11 mouse cellular contexts compared by ENCODE assay signal in genomic region chr16:32672250-32672649, GRCm38 (mm10). TPM values are rescaled to one million over a fixed set of nuclear protein-coding genes. Genes with fewer than 3 reads are reported as not detected.
A peak's percentile ranks its signal among the peaks of the same experiment; 100 is the strongest.
DNase-seq lines count a peak whose midpoint lies in the region; ATAC-seq and TF ChIP-seq lines count a peak whose summit lies in the region.
"Had no signal": no experiment of that assay in that cellular context is flagged by ENCODE, and none has a peak within 500 bp of the region (broad histone marks: within the 10 kb centered on the region; RNA-seq: fewer than 3 reads in every experiment).

No protein-coding gene starts in this region.

- dilution Hi-C loops in CH12.LX (cut with MboI; ENCODE audit: extremely low pct_ligation_motif_present, extremely low pct_unique_long_range_greater_than_20kb, low sequenced_read_pairs), result no loop called here

- H3K79me2 ChIP-seq in CH12.LX (replicated peaks; ENCODE audit: control insufficient read depth, extremely low read depth, insufficient read depth, poor library complexity, severe bottlenecking), result 0 out of 2 replicates have a peak, but pooled peaks cover 3% of the 10 kb centered on the region

- no peak overlapping the region for H3K27ac ChIP-seq in hindbrain, embryonic 16.5 days (ENCODE audit: low read depth, low read length)
- H3K27ac ChIP-seq in hindbrain, embryonic 10.5 days, result no peak overlapping the region
- H3K27ac ChIP-seq in CH12.LX (ENCODE audit: insufficient read depth, low read depth), result peak overlapping the region; percentile 78
- H3K27ac ChIP-seq: forebrain, embryonic 12.5 days; lung, embryonic 15.5 days had no signal

- no peak overlapping the region for H3K4me2 ChIP-seq in hindbrain, embryonic 16.5 days (ENCODE audit: low read length)
- H3K4me2 ChIP-seq in CH12.LX (ENCODE audit: insufficient read depth, low read depth, poor library complexity, severe bottlenecking), result peak overlapping the region; percentile 62
- H3K4me2 ChIP-seq: forebrain, embryonic 12.5 days; lung, embryonic 15.5 days had no signal

- in situ Hi-C loops in CH12.LX (cut with MboI; ENCODE audit: low pct_ligation_motif_present, low pct_unique_long_range_greater_than_20kb, low sequenced_read_pairs), result loop anchor here (5.0 kb wide), 2 partner anchors 40 to 170 kb away; no protein-coding TSS in a partner anchor

- peaks cover 41% of the 10 kb centered on the region for H3K36me3 ChIP-seq in hindbrain, embryonic 16.5 days (ENCODE audit: control insufficient read depth, insufficient read depth, low read length)
- H3K36me3 ChIP-seq in hindbrain, embryonic 10.5 days, result peaks cover 90% of the 10 kb centered on the region
- peaks cover 23 to 62% of the 10 kb centered on the region in 2 experiments for H3K36me3 ChIP-seq in CH12.LX (replicated peaks in 1 of 2; ENCODE audit: control insufficient read depth in 1 of 2, insufficient read depth in 1 of 2, low read length in 1 of 2)

- H3K27me3 ChIP-seq in hindbrain, embryonic 16.5 days (replicated peaks; ENCODE audit: control insufficient read depth, insufficient read depth, low read length), result no peaks in the 10 kb centered on the region
- H3K27me3 ChIP-seq in hindbrain, embryonic 10.5 days (ENCODE audit: insufficient read depth, poor library complexity, severe bottlenecking), result no peaks in the 10 kb centered on the region
- H3K27me3 ChIP-seq in CH12.LX (replicated peaks), result no peaks in the 10 kb centered on the region
- H3K27me3 ChIP-seq: forebrain, embryonic 12.5 days; lung, embryonic 15.5 days had no signal

- DNase-seq in hindbrain, embryonic 10.5 days (ENCODE audit: low spot score), result no peak
- DNase-seq in CD4-positive, CD25-positive, alpha-beta regulatory T cell, adult 2 months (ENCODE audit: low read depth, low spot score), result peak; percentile 35
- DNase-seq in CH12.LX (ENCODE audit: extremely low read depth), result peak; percentile 70
- DNase-seq in induced T-regulatory cell, adult 2 months (ENCODE audit: low read depth), result peak; percentile 41
- no peak for DNase-seq in ovary, postnatal 10 days (ENCODE audit: low spot score)
- no peak for DNase-seq in left cerebral cortex, postnatal 36 days (ENCODE audit: low spot score in 2 of 2)
- DNase-seq: cerebellum, adult 8-10 months; spleen, adult 18-20 months had no signal

- WGBS in hindbrain, embryonic 16.5 days, result 94% methylated on average over 7 of the region's 7 CpGs
- WGBS in hindbrain, embryonic 10.5 days, result 83% methylated on average over 7 of the region's 7 CpGs

- TF ChIP-seq CTCF in CH12.LX (conservative IDR thresholded peaks at IDR 0.05 in 1 of 2, IDR thresholded peaks at IDR 0.05 in 1 of 2; ENCODE audit: low read depth in 2 of 2, low read length in 2 of 2), result no peak

- no peak; the same call in 1 of the 2 replicates for TF ChIP-seq EP300 in CH12.LX (IDR thresholded peaks at IDR 0.05; ENCODE audit: low read length)

- ATAC-seq in hindbrain, embryonic 16.5 days, result no peak

- H3K4me1 ChIP-seq in hindbrain, embryonic 16.5 days (ENCODE audit: control insufficient read depth, insufficient read depth, low read depth, low read length), result peaks cover 6% of the 10 kb centered on the region
- H3K4me1 ChIP-seq in hindbrain, embryonic 10.5 days (replicated peaks), result peaks cover 19% of the 10 kb centered on the region
- H3K4me1 ChIP-seq in CH12.LX (ENCODE audit: control insufficient read depth in 1 of 2, insufficient read depth in 2 of 2), result peaks cover 38 to 72% of the 10 kb centered on the region in 2 experiments
- H3K4me1 ChIP-seq: forebrain, embryonic 12.5 days had no signal

- TF ChIP-seq RAD21 in CH12.LX (IDR thresholded peaks at IDR 0.05; ENCODE audit: low read depth, low read length), result no peak

- intact Hi-C loops in left cerebral cortex, postnatal 36 days (cut with DNase I), result no loop called here

- H3K4me3 ChIP-seq in hindbrain, embryonic 16.5 days (ENCODE audit: low read length), result no peak overlapping the region
- no peak overlapping the region for H3K4me3 ChIP-seq in hindbrain, embryonic 10.5 days
- H3K4me3 ChIP-seq in CH12.LX (replicated peaks in 1 of 3; ENCODE audit: low read depth in 2 of 3, low read length in 2 of 3, poor library complexity in 1 of 3), result peak overlapping the region; percentile 58 to 63 (median 63)
- H3K4me3 ChIP-seq: forebrain, embryonic 12.5 days; lung, embryonic 15.5 days had no signal

- 0 out of 2 replicates have a peak overlapping the region, but pooled peaks have one; percentile 17 for H3K9ac ChIP-seq in hindbrain, embryonic 16.5 days (ENCODE audit: low read depth, low read length)
- H3K9ac ChIP-seq in CH12.LX (ENCODE audit: insufficient read depth, low read depth), result peak overlapping the region; percentile 70
- H3K9ac ChIP-seq: forebrain, embryonic 12.5 days; lung, embryonic 15.5 days had no signal

- TF ChIP-seq POLR2A in CH12.LX (IDR thresholded peaks at IDR 0.05; ENCODE audit: low read depth, low read length), result no peak

- H3K9me3 ChIP-seq in hindbrain, embryonic 16.5 days (ENCODE audit: control insufficient read depth, low read length), result no peaks in the 10 kb centered on the region
- H3K9me3 ChIP-seq in hindbrain, embryonic 10.5 days, result no peaks in the 10 kb centered on the region
- no peaks in the 10 kb centered on the region for H3K9me3 ChIP-seq in CH12.LX (replicated peaks; ENCODE audit: low read length)
- H3K9me3 ChIP-seq: forebrain, embryonic 12.5 days; lung, embryonic 15.5 days had no signal

TF ChIP-seq in CH12.LX, 34 proteins besides CTCF, POLR2A, EP300 and RAD21:
- TF ChIP-seq USF2 (conservative IDR thresholded peaks at IDR 0.05; ENCODE audit: low read depth, low read length) (no peak), NRF1 (IDR thresholded peaks at IDR 0.05; ENCODE audit: low read depth, low read length) (0 out of 2 replicates have a peak, but pooled peaks have one; percentile 39), ELF1 (IDR thresholded peaks at IDR 0.05; ENCODE audit: low read depth, low read length) (peak; percentile 75), MXI1 (IDR thresholded peaks at IDR 0.05; ENCODE audit: low read depth, low read length) (peak; percentile 74), BHLHE40 (IDR thresholded peaks at IDR 0.05; ENCODE audit: low read depth, low read length) (peak; percentile 53), MAX (IDR thresholded peaks at IDR 0.05; ENCODE audit: low read length) (peak; percentile 33; the same call in 1 of the 2 replicates), ZC3H11A (IDR thresholded peaks at IDR 0.05; ENCODE audit: low read depth, low read length) (no peak), MAZ (IDR thresholded peaks at IDR 0.05; ENCODE audit: low read depth, low read length) (peak; percentile 85), ETS1 (conservative IDR thresholded peaks at IDR 0.05; ENCODE audit: low read depth, low read length) (peak; percentile 73), MAFK (IDR thresholded peaks at IDR 0.05; ENCODE audit: insufficient replicate concordance, low read length) (peak; percentile 26; the same call in 1 of the 2 replicates), NELFE (IDR thresholded peaks at IDR 0.05; ENCODE audit: low read depth, low read length) (peak; percentile 25; the same call in 1 of the 2 replicates), KAT2A (IDR thresholded peaks at IDR 0.05; ENCODE audit: insufficient replicate concordance, low read length) (no peak), MEF2A (IDR thresholded peaks at IDR 0.05; ENCODE audit: borderline replicate concordance, low read depth, low read length) (0 out of 2 replicates have a peak, but pooled peaks have one; percentile 50), RCOR1 (conservative IDR thresholded peaks at IDR 0.05; ENCODE audit: low read depth, low read length) (peak; percentile 57; the same call in 1 of the 2 replicates), ZNF384 (IDR thresholded peaks at IDR 0.05; ENCODE audit: low read depth, low read length) (no peak), IRF4 (IDR thresholded peaks at IDR 0.05; ENCODE audit: low read depth, low read length) (peak; percentile 84), CHD2 (IDR thresholded peaks at IDR 0.05; ENCODE audit: low read length) (peak; percentile 61; the same call in 1 of the 2 replicates), TCF12 (IDR thresholded peaks at IDR 0.05; ENCODE audit: low read depth, low read length) (peak; percentile 54; the same call in 1 of the 2 replicates)

RNA-seq across cellular contexts. Expression of gene Tnk2, which starts 28.6 kb away (rescaled TPM):
- polyA plus RNA-seq in hindbrain, embryonic 16.5 days (2015; fragmentation: Nextera tagmentation; extraction: Ambion mirVana), result 19.3 and 22.6 TPM in 2 replicates
- polyA plus RNA-seq in hindbrain, embryonic 10.5 days (2016; fragmentation: Nextera tagmentation; extraction: Ambion mirVana), result 7.8 and 8.4 TPM in 2 replicates
- total RNA-seq in CH12.LX (2012; rRNA removed) (31.9 and 35.9 TPM in 2 replicates), CH12.LX (2014; rRNA removed) (14.7 and 18.8 TPM in 2 replicates)
- polyA plus RNA-seq in CH12.LX (2012; ENCODE audit: insufficient read length, low read depth), result 62.2 and 67.7 TPM in 2 replicates
- 100 to 1,000 TPM; 197 to 205 TPM for total RNA-seq in left cerebral cortex, postnatal 36 days (2021)

Comparison
In these comparisons a context has a peak if more than half of its experiments do, and no peak if none do; other contexts are left out.
1. H3K4me3 ChIP-seq: peak in CH12.LX (3 of 3); none in hindbrain, embryonic 16.5 days (single experiment) and hindbrain, embryonic 10.5 days (single experiment).
2. DNase-seq: peak in CD4-positive, CD25-positive, alpha-beta regulatory T cell, adult 2 months (single experiment), CH12.LX (single experiment) and induced T-regulatory cell, adult 2 months (single experiment); none in hindbrain, embryonic 10.5 days (single experiment), ovary, postnatal 10 days (single experiment) and left cerebral cortex, postnatal 36 days (0 of 2).